Mouse (Mus musculus) myocyte (in vitro differentiated cells): Measurements from ENCODE around the gene Cxcl12. TPM values are rescaled to one million over a fixed set of nuclear protein-coding genes. Genes with fewer than 3 reads are reported as not detected.

Source experiments
- H3K27me3 ChIP-seq: one replicate; pipeline ENCODE4 v1.6.1; 2011; ENCODE audit not compliant: control insufficient read depth, insufficient read depth, insufficient read length
- H3K36me3 ChIP-seq: one replicate; pipeline ENCODE4 v1.6.1; 2011; ENCODE audit not compliant: control insufficient read depth, insufficient read depth
- H3K4me2 ChIP-seq: one replicate; pipeline ENCODE4 v1.6.1; 2011; ENCODE audit warnings: low read depth, control low read depth
- H3K4me3 ChIP-seq: one replicate; pipeline ENCODE4 v1.5.1; 2011; ENCODE audit warnings: mild to moderate bottlenecking, control low read depth, moderate library complexity
- H3K79me2 ChIP-seq: one replicate; pipeline ENCODE4 v1.6.1; 2011; ENCODE audit not compliant: control insufficient read depth, insufficient read depth
- H3ac ChIP-seq: one replicate; pipeline ENCODE4 v1.6.1; 2011; ENCODE audit not compliant: control insufficient read depth, insufficient read length
- CEBPB ChIP-seq: IDR thresholded peaks from 2 replicates; pipeline ENCODE4 v1.6.1; 2011; ENCODE audit warnings: mild to moderate bottlenecking, moderate library complexity; ENCODE audit not compliant: poor library complexity, insufficient read depth, severe bottlenecking
- E2F4 ChIP-seq: IDR thresholded peaks from one replicate; pipeline ENCODE4 v1.6.1; 2011; ENCODE audit warnings: mild to moderate bottlenecking, control low read depth, moderate library complexity; ENCODE audit not compliant: insufficient read depth
- MAX ChIP-seq: IDR thresholded peaks from one replicate; pipeline ENCODE4 v1.6.1; 2011; ENCODE audit warnings: low read depth, mild to moderate bottlenecking, control low read depth
- MYOD1 ChIP-seq, 3 experiments: IDR thresholded peaks; one replicate each; pipeline ENCODE4 v1.6.1; 2011; ENCODE audit warnings: control low read depth in 2 of 3, low read depth in 2 of 3, mild to moderate bottlenecking in 2 of 3, moderate library complexity in 1 of 3; ENCODE audit not compliant: insufficient read length in 2 of 3, control insufficient read depth in 1 of 3
- MYOG ChIP-seq, 3 experiments: IDR thresholded peaks; one replicate each; pipeline ENCODE4 v1.6.1; 2011; ENCODE audit warnings: control low read depth in 2 of 3, low read depth in 2 of 3, mild to moderate bottlenecking in 2 of 3; ENCODE audit not compliant: insufficient read length in 2 of 3, control insufficient read depth in 1 of 3, insufficient read depth in 1 of 3
- POLR2A ChIP-seq: IDR thresholded peaks from one replicate; pipeline ENCODE4 v1.6.1; 2011; ENCODE audit warnings: low read depth, mild to moderate bottlenecking, control low read depth, moderate library complexity; ENCODE audit not compliant: insufficient read length
- POLR2AphosphoS2 ChIP-seq: IDR thresholded peaks from one replicate; pipeline ENCODE4 v1.6.1; 2011; ENCODE audit warnings: low read depth, control low read depth; ENCODE audit not compliant: insufficient read length
- REST ChIP-seq: IDR thresholded peaks from one replicate; pipeline ENCODE4 v1.6.1; 2011; ENCODE audit warnings: mild to moderate bottlenecking, control low read depth, moderate library complexity; ENCODE audit not compliant: insufficient read depth, insufficient read length
- SRF ChIP-seq: IDR thresholded peaks from one replicate; pipeline ENCODE4 v1.6.1; 2011; ENCODE audit warnings: low read depth; ENCODE audit not compliant: control insufficient read depth, insufficient read length
- TCF12 ChIP-seq: IDR thresholded peaks from one replicate; pipeline ENCODE4 v1.6.1; 2011; ENCODE audit warnings: mild to moderate bottlenecking, control low read depth; ENCODE audit not compliant: poor library complexity, insufficient read depth, severe bottlenecking
- TCF3 ChIP-seq: IDR thresholded peaks from one replicate; pipeline ENCODE4 v1.6.1; 2011; ENCODE audit warnings: low read depth, control low read depth; ENCODE audit not compliant: insufficient read length
- USF1 ChIP-seq: IDR thresholded peaks from one replicate; pipeline ENCODE4 v1.6.1; 2011; ENCODE audit warnings: low read depth, mild to moderate bottlenecking, control low read depth, moderate library complexity
- polyA plus RNA-seq: library from polyadenylated mRNA; unstranded; fragments of >200 nt; fragmentation: generic; extraction: Trizol; gene quantifications from one replicate; pipeline ENCODE4 v1.2.1, GENCODE M21; 2012; ENCODE audit warnings: missing spikeins

The Cxcl12 gene
- polyA plus RNA-seq, 1 experiment: 7.5 TPM

DNA sequence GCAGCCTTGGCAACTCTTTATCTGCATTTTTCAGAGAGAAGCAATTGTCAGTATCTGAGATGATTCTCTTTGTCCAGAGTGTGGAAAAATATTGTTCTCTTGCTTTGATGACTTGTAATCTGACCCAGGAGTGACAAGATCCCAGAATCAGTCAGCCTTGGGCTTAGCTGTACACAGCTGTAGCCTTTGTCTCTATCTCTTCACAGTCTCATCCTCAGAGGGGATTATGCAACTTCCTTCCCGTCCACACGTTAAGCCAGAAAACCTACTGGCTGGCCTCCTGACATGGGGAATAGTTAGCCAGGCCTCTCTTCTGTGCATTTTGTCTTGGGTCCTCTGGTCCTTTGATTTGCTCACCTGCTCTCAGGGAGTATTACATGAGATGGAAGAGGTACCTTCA lies 31.4 kb downstream of the Cxcl12 start:
- Histone ChIP-seq H3K4me2 (peak overlapping the region; percentile 12), H3K4me3 (no peak overlapping the region), H3K36me3 (no peaks in the 10 kb centered on the region), H3K27me3 (no peaks in the 10 kb centered on the region), H3K79me2 (no peaks in the 10 kb centered on the region), H3ac (no peak overlapping the region)
- no peak for TF ChIP-seq USF1
- TF ChIP-seq CEBPB: peak; percentile 82

DNA sequence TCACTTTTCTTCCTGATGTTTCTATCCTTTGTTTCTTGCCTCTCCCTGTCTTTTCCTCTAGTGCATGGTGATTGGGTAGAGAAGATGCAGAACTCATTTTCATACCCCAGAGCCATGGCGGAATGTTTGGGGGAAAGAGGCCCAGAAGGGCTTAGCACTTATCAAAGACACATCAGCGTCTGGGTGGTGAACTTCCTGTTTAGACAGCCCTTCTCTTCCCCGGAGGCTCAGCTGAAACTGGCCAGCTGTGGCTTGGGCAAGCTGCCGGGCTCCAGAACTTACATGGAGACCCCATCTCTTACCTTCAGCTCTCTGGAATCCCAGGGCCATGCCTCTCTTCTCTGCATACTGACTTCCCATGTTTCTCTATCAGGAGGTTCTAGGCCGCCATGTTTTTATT lies 32.6 kb downstream of the Cxcl12 start:
- Histone ChIP-seq H3K36me3 (no peaks in the 10 kb centered on the region), H3K4me3 (no peak overlapping the region), H3K79me2 (no peaks in the 10 kb centered on the region), H3ac (no peak overlapping the region), H3K27me3 (no peaks in the 10 kb centered on the region), H3K4me2 (peak overlapping the region; percentile 48)
- TF ChIP-seq POLR2A (no peak), SRF (no peak), CEBPB (no peak), TCF12 (no peak), MYOG (IDR thresholded peaks at IDR 0.05; ENCODE audit: control insufficient read depth in 1 of 3, insufficient read depth in 1 of 3, insufficient read length in 2 of 3, low read depth in 2 of 3) (no peak), USF1 (no peak), REST (no peak), E2F4 (no peak), MAX (no peak), TCF3 (no peak), MYOD1 (IDR thresholded peaks at IDR 0.05; ENCODE audit: control insufficient read depth in 1 of 3, insufficient read length in 2 of 3, low read depth in 2 of 3) (no peak), POLR2AphosphoS2 (no peak)

DNA sequence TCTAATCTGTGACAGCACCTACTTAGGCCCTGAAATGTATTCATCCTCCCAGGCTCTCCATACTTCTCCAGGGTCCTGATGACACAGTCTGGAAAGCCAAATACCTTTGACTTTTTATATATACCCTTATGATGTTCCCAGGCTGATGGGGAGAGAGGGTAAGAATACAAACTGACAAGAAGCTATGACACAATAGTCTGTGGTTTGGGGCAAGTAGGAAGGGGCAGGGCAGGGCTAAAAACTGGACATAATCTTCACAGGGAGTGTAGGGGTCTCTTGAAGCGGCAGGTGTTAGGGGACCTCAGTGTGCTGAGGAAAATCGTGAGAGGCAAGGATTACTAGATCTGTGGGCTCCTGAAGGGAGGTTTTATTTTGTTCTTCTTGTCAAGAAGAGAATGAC lies 33.1 kb downstream of the Cxcl12 start:
- Histone ChIP-seq H3K4me3 (no peak overlapping the region), H3ac (no peak overlapping the region), H3K4me2 (peak overlapping the region; percentile 48), H3K79me2 (no peaks in the 10 kb centered on the region), H3K27me3 (no peaks in the 10 kb centered on the region), H3K36me3 (no peaks in the 10 kb centered on the region)
- TF ChIP-seq CEBPB (peak; percentile 66; the same call in 1 of the 2 replicates), TCF3 (no peak), TCF12 (no peak), MYOG (IDR thresholded peaks at IDR 0.05; ENCODE audit: control insufficient read depth in 1 of 3, insufficient read depth in 1 of 3, insufficient read length in 2 of 3, low read depth in 2 of 3) (no peak), MAX (no peak)

DNA sequence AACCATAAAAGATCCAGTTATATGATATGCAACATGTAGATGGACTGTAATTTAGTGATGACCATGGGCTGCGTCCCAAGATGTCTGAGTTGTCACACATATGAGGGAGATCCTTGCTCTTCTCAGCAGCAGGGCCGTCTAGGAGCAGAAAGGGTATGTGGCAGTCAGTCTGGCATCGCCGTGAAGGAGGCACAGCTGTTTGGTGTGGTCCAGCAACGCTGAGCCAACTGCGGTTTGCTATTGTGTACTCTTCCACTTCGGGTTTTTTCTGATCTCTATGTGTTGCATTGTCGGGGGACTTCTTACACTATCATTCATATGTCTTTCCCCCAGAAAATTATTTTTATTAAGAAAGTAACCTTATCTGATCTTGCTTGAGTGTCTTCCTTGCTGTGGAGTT lies 33.5 kb downstream of the Cxcl12 start:
- H3K4me3 ChIP-seq: no peak overlapping the region
- H3K27me3 ChIP-seq: no peaks in the 10 kb centered on the region
- no peak overlapping the region for H3ac ChIP-seq
- H3K79me2 ChIP-seq: no peaks in the 10 kb centered on the region
- no peaks in the 10 kb centered on the region for H3K36me3 ChIP-seq
- H3K4me2 ChIP-seq: peak overlapping the region; percentile 62
- TF ChIP-seq E2F4 (no peak), USF1 (no peak), TCF12 (peak; percentile 49), CEBPB (peak; percentile 75; the same call in 1 of the 2 replicates), SRF (no peak), MAX (no peak), TCF3 (peak; percentile 39), POLR2AphosphoS2 (no peak), REST (no peak), MYOG (IDR thresholded peaks at IDR 0.05; ENCODE audit: control insufficient read depth in 1 of 3, insufficient read depth in 1 of 3, insufficient read length in 2 of 3, low read depth in 2 of 3) (peak; percentile 53 to 87 (median 86)), MYOD1 (IDR thresholded peaks at IDR 0.05; ENCODE audit: control insufficient read depth in 1 of 3, insufficient read length in 2 of 3, low read depth in 2 of 3) (peak in 2 of 3 experiments; percentile 92 to 94), POLR2A (no peak)

DNA sequence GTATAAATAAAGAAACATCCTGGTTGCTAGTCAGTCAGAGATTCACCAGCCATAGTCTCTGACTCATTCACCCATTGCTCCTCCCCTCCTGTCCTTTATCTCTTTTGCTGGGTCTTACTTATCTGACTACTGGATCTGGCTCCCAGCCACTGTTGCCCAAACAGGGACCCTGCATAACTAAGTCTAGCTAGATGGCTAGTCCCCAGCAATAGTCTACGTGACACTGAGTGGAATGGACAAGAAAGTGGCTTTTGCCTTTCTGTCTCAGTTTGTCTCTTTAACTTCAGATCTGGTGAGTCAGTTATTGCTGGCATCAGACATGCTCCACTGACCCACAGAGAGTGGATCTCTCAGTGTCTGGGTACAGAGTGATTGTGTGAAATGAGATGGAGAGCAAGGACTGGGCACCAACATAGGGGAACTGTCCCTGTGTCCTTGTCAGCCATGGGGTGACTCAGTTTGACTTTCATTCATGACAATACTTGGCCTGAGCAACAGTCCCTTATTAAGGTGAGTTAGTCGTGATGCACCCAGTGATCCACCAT lies 34.6 kb downstream of the Cxcl12 start:
- Histone ChIP-seq H3K27me3 (no peaks in the 10 kb centered on the region), H3K79me2 (no peaks in the 10 kb centered on the region), H3ac (no peak overlapping the region), H3K4me3 (no peak overlapping the region), H3K4me2 (peak overlapping the region; percentile 62), H3K36me3 (no peaks in the 10 kb centered on the region)
- no peak for TF ChIP-seq E2F4
- TF ChIP-seq MYOG (IDR thresholded peaks at IDR 0.05; ENCODE audit: control insufficient read depth in 1 of 3, insufficient read depth in 1 of 3, insufficient read length in 2 of 3, low read depth in 2 of 3): no peak
- TF ChIP-seq CEBPB: no peak
- no peak for TF ChIP-seq POLR2A
- no peak for TF ChIP-seq MAX
- TF ChIP-seq REST: no peak
- no peak for TF ChIP-seq TCF12
- no peak for TF ChIP-seq USF1
- no peak for TF ChIP-seq SRF
- TF ChIP-seq TCF3: no peak
- no peak for TF ChIP-seq POLR2AphosphoS2

DNA sequence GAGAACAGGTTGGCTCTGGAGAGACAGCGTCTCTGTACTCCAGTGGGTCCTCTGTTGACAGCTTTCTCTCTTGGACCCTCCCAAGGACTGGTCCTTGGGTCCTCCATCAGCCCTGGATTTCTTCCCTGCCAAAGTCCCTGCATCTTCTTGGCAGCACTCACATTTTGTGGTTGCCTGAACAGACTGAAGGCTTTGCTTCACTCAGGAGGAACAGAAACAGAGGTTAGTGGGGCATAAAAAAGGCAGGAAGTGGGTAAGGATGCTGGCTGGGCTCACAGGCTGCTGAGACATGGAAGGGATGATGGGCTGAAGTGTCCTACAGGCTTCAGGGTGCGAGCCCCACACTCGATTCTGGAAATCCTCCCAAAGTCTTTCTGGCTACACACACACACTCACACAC lies 35.8 kb downstream of the Cxcl12 start:
- TF ChIP-seq MAX (no peak), MYOG (IDR thresholded peaks at IDR 0.05; ENCODE audit: control insufficient read depth in 1 of 3, insufficient read depth in 1 of 3, insufficient read length in 2 of 3, low read depth in 2 of 3) (no peak), USF1 (no peak), TCF3 (no peak), POLR2AphosphoS2 (no peak), POLR2A (no peak), REST (no peak), CEBPB (no peak), E2F4 (no peak), TCF12 (no peak), SRF (no peak)
- no peaks in the 10 kb centered on the region for H3K36me3 ChIP-seq
- no peak overlapping the region for H3K4me2 ChIP-seq
- no peaks in the 10 kb centered on the region for H3K79me2 ChIP-seq
- no peaks in the 10 kb centered on the region for H3K27me3 ChIP-seq
- no peak overlapping the region for H3K4me3 ChIP-seq
- no peak overlapping the region for H3ac ChIP-seq
